Mouse (Mus musculus) bone marrow, adult 2 months (tissue): ENCODE measurements around the gene Cox4i2. TPM values are rescaled to one million over a fixed set of nuclear protein-coding genes. Genes with fewer than 3 reads are reported as not detected.

Experiments
- H3K27ac ChIP-seq: fragments of 200-500 bp; 2 replicates; pipeline ENCODE4 v1.5.1; 2012; ENCODE audit warnings: low read depth, mild to moderate bottlenecking, control low read depth, inconsistent platforms, low read length; ENCODE audit not compliant: control insufficient read depth, poor library complexity, insufficient read depth
- H3K4me1 ChIP-seq: fragments of 200-500 bp; 2 replicates; pipeline ENCODE4 v1.6.1; 2011; ENCODE audit warnings: low read length; ENCODE audit not compliant: control insufficient read depth, insufficient read depth
- H3K4me3 ChIP-seq: fragments of 200-500 bp; replicated peaks from 2 replicates; pipeline ENCODE3; 2011; ENCODE audit warnings: mild to moderate bottlenecking, low read depth, low read length, control low read depth; ENCODE audit not compliant: control insufficient read depth
- CTCF ChIP-seq: fragments of 200-500 bp; IDR thresholded peaks from 2 replicates; pipeline ENCODE4 v1.5.1; 2011; ENCODE audit warnings: low read length, control low read depth; ENCODE audit not compliant: control insufficient read depth, insufficient read depth
- POLR2A ChIP-seq: fragments of 200-500 bp; IDR thresholded peaks from 2 replicates; pipeline ENCODE4 v1.6.1; 2011; ENCODE audit warnings: low read depth, mild to moderate bottlenecking, control low read depth, low read length, borderline replicate concordance; ENCODE audit not compliant: control insufficient read depth
- WGBS: fragments of 180-500 bp; shearing (Covaris S2); methylation state at CpG from one replicate; pipeline ENCODE4 v1.1.7; 2018; 5-methylcytosine and 5-hydroxymethylcytosine counted together
- polyA plus RNA-seq: library from polyadenylated mRNA; stranded (reverse); fragments of >200 nt; gene quantifications from 2 replicates; pipeline ENCODE4 v1.2.4, GENCODE M21; 2011; ENCODE audit warnings: low replicate concordance; ENCODE audit not compliant: missing spikeins, insufficient read depth, insufficient read length

Gene Cox4i2
- polyA plus RNA-seq, 1 experiment = not detected

DNA sequence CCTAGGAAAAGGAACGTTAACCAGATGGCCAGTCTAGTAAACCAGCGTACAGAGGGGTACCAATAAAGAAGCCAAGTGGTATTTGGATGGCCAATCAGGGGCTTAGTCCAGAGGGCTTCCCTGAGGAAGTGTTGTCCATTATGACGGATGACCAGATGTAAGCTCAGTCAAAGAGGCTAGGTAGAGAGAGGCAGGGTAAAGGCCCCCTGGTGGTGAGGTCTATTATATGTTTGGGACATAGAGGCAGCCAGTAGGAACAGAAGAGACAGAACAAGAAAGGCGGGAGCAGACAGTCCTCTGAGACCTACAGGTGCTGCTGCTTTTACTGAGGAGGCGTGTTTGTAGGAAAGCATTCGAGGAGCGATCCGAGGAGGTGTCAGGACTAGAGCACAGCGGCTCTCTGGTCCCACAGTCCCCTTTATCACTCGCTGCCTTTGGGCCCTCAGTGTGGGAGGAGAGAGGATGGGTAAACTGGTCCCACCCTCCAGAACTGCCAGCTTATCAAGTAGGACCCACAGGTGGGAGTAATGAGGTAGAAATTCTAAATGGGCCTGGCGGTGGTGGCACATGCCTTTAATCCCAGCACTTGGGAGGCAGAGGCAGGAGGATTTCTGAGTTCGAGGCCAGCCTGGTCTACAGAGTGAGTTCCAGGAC, 13.8 kb downstream of the Cox4i2 start:
- H3K4me1 ChIP-seq = peaks cover 3% of the 10 kb centered on the region
- WGBS = 63% methylated on average over 12 of the region's 12 CpGs
- no peak for TF ChIP-seq POLR2A
- peak; percentile 51 for TF ChIP-seq CTCF
- no peak overlapping the region for H3K27ac ChIP-seq
- H3K4me3 ChIP-seq = no peak overlapping the region

DNA sequence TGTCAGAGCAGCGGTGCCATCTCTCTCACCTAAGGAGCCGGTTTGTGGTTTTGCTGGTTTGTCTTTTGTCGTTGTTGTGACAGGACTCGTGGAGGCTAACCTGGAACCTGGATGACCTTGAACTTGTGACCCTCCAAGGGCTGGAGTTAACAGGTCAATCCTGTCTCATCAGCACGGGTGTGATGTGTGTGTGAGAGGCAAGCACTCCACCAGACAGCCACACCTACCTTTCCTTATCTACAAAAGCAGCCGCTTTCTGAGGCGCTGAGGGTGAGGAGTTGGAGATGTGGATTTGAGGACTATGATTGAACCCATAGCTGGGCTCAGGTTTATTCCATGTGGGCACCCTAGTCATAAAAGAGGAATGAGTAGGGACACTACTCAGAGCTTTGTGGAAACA, 15.7 kb downstream of the Cox4i2 start:
- 54% methylated on average over 7 of the region's 7 CpGs for WGBS
- Histone ChIP-seq H3K4me3 (no peak overlapping the region), H3K4me1 (peaks cover 4% of the 10 kb centered on the region), H3K27ac (no peak overlapping the region)
- no peak for TF ChIP-seq CTCF
- TF ChIP-seq POLR2A = no peak

DNA sequence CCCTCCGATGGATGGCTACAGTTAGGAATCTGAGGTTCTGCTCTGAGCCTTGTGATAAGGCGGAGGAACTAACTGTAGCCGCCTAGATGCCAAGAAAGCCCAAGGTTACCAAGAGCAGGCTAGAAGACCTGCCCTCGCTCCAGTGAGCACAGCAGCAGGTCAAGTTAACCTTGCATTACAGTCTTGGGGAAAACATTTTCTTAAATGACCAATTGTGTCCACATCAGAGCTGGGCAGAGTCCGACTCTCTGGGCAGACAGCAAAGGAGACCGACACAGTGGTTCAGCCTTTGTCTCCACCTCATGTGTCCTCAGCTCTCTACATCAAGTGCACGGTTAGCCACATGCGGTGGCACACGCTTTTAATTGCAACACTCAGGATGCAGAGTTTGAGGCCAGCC, 17.6 kb downstream of the Cox4i2 start:
- TF ChIP-seq POLR2A (no peak), CTCF (no peak)
- Histone ChIP-seq H3K27ac (no peak overlapping the region), H3K4me3 (no peak overlapping the region), H3K4me1 (peaks cover 4% of the 10 kb centered on the region)
- 39% methylated on average over 9 of the region's 9 CpGs for WGBS

DNA sequence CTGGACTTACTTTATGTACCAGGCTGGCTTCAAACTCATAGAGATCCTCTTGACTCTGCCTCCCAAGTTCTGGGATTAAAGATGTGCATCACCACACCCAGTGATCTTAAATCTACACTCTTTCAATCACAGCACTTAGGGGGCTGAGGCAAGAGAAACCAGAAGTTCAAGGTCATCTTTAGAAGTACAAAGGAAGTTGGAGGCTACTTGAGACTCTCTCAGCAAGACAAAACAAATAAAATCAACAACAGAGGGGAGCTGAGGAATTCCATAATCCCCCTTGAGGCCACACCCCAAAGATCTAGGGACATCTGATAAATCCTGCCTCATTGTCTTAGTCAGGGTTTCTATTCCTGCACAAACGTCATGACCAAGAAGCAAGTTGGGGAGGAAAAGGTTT, 18.3 kb downstream of the Cox4i2 start:
- Histone ChIP-seq H3K4me3 (no peak overlapping the region), H3K27ac (no peak overlapping the region), H3K4me1 (peaks cover 4% of the 10 kb centered on the region)
- WGBS = 23% methylated on average over 1 of the region's 1 CpGs
- TF ChIP-seq CTCF (no peak), POLR2A (no peak)

DNA sequence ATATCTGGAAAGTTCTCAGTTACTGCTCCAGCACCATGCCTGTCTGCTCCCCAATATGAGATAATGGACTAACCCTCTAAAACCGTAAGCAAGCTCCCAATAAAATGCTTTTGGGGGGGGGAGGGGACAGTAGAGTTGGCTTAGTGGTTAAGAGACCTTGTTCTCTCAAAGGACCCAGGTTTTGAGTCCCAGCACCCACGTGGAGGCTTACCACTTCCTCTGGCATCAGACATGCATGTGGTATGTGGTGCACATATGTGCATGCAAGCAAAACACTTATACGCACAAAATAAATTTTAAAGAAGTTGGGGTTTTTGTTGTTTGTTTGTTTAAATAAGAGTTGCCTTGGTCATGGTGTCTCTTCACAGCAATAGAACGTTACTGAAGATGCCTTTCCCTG, 21.4 kb downstream of the Cox4i2 start:
- no peak for TF ChIP-seq CTCF
- no peak for TF ChIP-seq POLR2A
- 41% methylated on average over 4 of the region's 4 CpGs for WGBS
- Histone ChIP-seq H3K27ac (no peak overlapping the region), H3K4me1 (peaks cover 5% of the 10 kb centered on the region), H3K4me3 (no peak overlapping the region)

DNA sequence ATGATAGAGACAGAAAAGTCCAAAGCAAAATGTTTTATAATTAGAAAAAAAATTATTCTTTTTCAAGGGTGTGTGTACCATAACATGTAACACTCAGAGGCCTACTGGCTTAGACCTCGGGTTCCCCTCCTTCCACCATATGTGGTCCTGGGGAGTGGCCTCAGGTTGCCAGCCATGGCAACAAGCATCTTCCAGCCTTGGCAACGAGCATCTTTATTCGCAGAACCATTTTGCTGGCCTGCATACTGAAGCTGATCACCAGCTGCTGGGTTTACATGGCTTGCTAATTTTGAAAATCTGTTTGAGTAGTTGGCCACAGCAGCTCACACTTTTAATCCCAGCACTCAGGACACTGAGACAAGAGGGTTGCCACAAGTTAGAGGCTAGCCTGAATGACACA, 22.0 kb downstream of the Cox4i2 start:
- WGBS = 83% methylated on average over 3 of the region's 3 CpGs
- TF ChIP-seq POLR2A = no peak
- TF ChIP-seq CTCF = no peak
- H3K27ac ChIP-seq = no peak overlapping the region
- no peak overlapping the region for H3K4me3 ChIP-seq
- peaks cover 5% of the 10 kb centered on the region for H3K4me1 ChIP-seq

DNA sequence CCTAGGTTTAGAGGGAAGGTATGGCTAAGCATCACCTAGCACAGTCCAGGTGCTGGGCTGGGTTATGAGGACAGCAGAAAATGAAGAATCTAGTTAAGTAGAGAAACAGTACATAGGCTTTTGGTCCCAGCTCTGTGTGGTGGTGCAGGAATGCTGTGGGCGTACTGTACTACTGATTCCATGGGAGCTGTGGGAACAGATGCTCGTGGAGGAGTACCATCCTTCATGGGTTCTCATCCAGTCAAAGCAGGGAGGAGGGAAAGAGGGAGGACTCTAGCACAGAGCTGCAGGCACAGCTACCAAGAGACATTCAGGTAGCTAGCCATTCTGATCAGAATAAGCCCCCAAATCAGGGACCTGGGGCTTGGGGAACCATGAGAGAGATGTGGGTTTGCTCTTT, 22.5 kb downstream of the Cox4i2 start:
- 84% methylated on average over 2 of the region's 2 CpGs for WGBS
- H3K4me1 ChIP-seq = peaks cover 5% of the 10 kb centered on the region
- no peak overlapping the region for H3K27ac ChIP-seq
- TF ChIP-seq CTCF (no peak), POLR2A (no peak)
- no peak overlapping the region for H3K4me3 ChIP-seq

DNA sequence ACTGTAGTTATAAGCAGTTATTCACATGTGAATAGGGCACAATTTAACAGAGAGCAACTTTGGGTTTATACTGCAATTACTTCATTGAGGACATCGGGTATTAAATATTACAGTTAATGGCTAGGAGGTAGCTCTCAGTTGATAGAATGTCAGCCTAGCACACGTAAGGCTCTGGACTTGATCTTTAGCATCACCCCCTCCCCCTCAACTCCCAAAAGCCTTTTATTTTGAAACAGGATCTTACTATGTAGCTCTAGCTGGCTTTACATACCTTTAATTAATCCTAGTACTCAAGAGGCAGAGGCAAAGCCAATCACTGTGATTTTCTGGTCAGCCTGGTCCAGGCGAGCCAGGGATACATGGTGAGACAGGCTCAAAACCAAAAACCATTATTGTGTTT, 23.1 kb downstream of the Cox4i2 start:
- TF ChIP-seq POLR2A (no peak), CTCF (no peak)
- WGBS = 88% methylated on average over 3 of the region's 3 CpGs
- peaks cover 2% of the 10 kb centered on the region; the same call in 1 of the 2 replicates for H3K4me1 ChIP-seq
- H3K4me3 ChIP-seq = no peak overlapping the region
- H3K27ac ChIP-seq = no peak overlapping the region

DNA sequence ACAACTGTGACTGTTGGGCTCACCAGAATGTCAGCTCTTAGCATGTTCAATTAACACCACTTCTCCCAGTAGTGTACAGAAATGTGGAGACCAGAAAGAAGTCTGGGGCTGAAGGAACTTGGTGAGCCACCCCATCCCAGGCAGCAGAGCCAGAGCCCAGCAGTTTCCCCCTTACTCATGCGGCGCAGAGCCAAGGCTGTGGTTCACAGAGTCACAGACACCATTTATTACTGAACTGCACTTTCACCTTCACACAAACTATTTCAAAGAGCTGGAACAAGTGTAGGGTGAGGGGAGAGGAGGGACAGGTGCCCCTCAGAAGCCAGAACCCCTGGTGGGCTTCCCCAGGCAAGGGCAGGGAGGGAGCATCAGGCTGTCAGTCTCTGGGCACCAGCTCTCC, 26.5 kb downstream of the Cox4i2 start:
- 58% methylated on average over 2 of the region's 2 CpGs for WGBS
- no peak overlapping the region for H3K27ac ChIP-seq

More for the DNA sequence above, 26.5 kb downstream of the Cox4i2 start:
- Histone ChIP-seq H3K4me3 (no peak overlapping the region), H3K4me1 (peaks cover 1% of the 10 kb centered on the region)
- TF ChIP-seq POLR2A (no peak), CTCF (no peak)
